In genomic region chr6:127970120-127970519, GRCm38 (mm10) we compare ENCODE assay signal across 8 mouse cellular contexts.
A peak's percentile ranks its signal among the peaks of the same experiment; 100 is the strongest.
DNase-seq lines count a peak whose midpoint lies in the region; ATAC-seq and TF ChIP-seq lines count a peak whose summit lies in the region.

No protein-coding gene starts in this region.

- no peaks in the 10 kb centered on the region for H3K27me3 ChIP-seq in embryonic facial prominence, embryonic 12.5 days

- TF ChIP-seq POLR2A in lung, adult 2 months (IDR thresholded peaks at IDR 0.05; ENCODE audit: borderline replicate concordance, extremely low read depth, low read depth, low read length): no peak

- peak; percentile 99 for TF ChIP-seq CTCF in lung, adult 2 months (IDR thresholded peaks at IDR 0.05; ENCODE audit: insufficient read depth, low read length)

- 7% methylated on average over 7 of the region's 7 CpGs for WGBS in embryonic facial prominence, embryonic 12.5 days
- 16% methylated on average over 7 of the region's 7 CpGs for WGBS in lung, adult 2 months

- ATAC-seq in embryonic facial prominence, embryonic 12.5 days (ENCODE audit: insufficient number of reproducible peaks, insufficient read depth, low FRiP score, low TSS enrichment): 0 out of 2 replicates have a peak, but pooled peaks have one; percentile 13

- peaks cover 6% of the 10 kb centered on the region for H3K4me1 ChIP-seq in embryonic facial prominence, embryonic 12.5 days
- H3K4me1 ChIP-seq in lung, adult 2 months (ENCODE audit: control insufficient read depth, insufficient read depth, low read length): no peaks in the 10 kb centered on the region

- H3K9me3 ChIP-seq in embryonic facial prominence, embryonic 12.5 days: no peaks in the 10 kb centered on the region

- no peak overlapping the region for H3K27ac ChIP-seq in embryonic facial prominence, embryonic 12.5 days

- no peak overlapping the region for H3K4me2 ChIP-seq in embryonic facial prominence, embryonic 12.5 days (replicated peaks)

- H3K36me3 ChIP-seq in embryonic facial prominence, embryonic 12.5 days: peaks cover 15% of the 10 kb centered on the region

- no peak overlapping the region for H3K4me3 ChIP-seq in embryonic facial prominence, embryonic 12.5 days
- H3K4me3 ChIP-seq in lung, adult 2 months (replicated peaks; ENCODE audit: extremely low read depth, low read depth, low read length): no peak overlapping the region

- peak; percentile 61 for DNase-seq in CD4-positive helper T cell, adult 2 months (ENCODE audit: low read depth, low spot score)
- DNase-seq in adrenal gland, postnatal 25 days: peak; percentile 84
- DNase-seq in heart, adult 9 months (ENCODE audit: low spot score in 2 of 2): peak; percentile 36 to 71
- peak; percentile 71 to 89 for DNase-seq in kidney, postnatal 36 days
- peak; percentile 72 for DNase-seq in lung, adult 2 months
- peak; percentile 78 for DNase-seq in ovary, postnatal 36 days (ENCODE audit: low spot score)
- peak; percentile 78 for DNase-seq in thymus, postnatal 14 days

- H3K9ac ChIP-seq in embryonic facial prominence, embryonic 12.5 days: no peak overlapping the region
